Mouse (Mus musculus) ovary, postnatal 10 days (tissue): Measurements from ENCODE around the gene Nepro.
A peak's percentile ranks its signal among the peaks of the same experiment; 100 is the strongest.

Experiments used
- DNase-seq: peaks from one replicate; pipeline ENCODE4 v3.0.0; 2022; ENCODE audit warnings: low spot score

Gene Nepro

DNA sequence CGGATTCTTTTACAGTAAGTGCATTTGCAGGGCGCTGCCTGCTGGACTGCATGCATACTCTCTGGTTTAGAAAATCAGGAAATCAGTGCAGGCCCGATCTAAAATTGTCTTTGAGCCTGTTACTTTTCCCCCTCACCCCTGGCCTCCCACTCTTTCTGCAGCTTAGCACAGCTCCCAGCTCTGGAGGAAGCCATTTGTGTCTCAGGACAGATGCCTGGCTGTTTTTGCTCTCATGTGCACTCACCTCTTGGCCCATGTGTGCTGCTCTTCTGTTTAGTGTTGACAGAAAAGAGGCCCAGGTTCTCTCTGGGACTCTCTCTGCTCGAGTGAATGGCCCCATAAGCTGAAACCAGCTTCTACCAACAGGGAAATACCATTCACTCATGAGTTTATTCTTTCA, 20.6 kb upstream of the Nepro start:
- no peak for DNase-seq

- DNase-seq: no peak
Measured at GRCm38 (mm10) chr16:44716305-44717140, 7.6 kb upstream of the Nepro start.

DNA sequence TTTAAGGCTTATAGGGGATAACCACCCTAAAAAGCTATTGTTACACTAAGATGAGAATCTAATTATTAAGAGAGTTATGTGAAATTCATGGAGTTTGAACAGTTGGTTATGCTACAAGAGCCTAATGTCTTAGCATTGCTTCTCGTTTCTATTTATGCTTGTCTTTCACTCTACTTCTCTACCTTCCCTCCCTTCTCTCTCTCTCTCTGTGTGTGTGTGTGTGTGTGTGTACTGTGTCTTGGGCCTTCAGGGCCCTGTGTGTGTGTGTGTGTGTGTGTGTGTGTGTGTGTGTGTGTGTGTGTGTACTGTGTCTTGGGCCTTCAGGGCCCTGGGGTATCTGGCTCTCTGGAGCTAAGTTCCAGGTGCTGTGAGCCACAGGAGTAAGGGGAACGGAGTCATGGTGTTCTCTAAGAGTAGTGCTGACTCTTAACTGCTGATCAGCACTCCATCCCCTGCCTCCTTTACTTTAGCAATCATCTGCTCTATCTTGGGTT, 6.9 kb upstream of the Nepro start:
- DNase-seq: no peak

DNA sequence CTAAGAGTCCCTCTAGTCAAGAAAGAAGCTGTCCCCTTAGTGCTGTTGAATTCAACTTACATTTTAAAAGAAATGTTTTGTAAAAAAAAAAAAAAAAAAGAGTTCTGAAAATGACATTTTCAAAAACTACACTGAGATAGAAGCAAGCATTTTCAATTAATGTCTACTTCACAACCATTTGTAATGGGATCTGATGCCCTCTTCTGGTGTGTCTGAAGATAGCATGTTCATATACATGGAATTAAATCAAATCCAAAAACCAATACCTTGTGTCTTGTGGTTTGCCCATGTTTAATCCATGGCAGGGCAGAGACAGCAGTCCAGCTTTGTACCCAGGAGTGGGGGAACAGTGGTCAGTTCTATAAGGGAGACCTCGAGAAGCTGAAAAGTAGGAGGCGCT, 6.3 kb upstream of the Nepro start:
- no peak for DNase-seq

- no peak for DNase-seq
Measured at GRCm38 (mm10) chr16:44719349-44719748, 4.8 kb upstream of the Nepro start.

- DNase-seq: no peak
Measured at GRCm38 (mm10) chr16:44720518-44720917, 3.6 kb upstream of the Nepro start.

DNA sequence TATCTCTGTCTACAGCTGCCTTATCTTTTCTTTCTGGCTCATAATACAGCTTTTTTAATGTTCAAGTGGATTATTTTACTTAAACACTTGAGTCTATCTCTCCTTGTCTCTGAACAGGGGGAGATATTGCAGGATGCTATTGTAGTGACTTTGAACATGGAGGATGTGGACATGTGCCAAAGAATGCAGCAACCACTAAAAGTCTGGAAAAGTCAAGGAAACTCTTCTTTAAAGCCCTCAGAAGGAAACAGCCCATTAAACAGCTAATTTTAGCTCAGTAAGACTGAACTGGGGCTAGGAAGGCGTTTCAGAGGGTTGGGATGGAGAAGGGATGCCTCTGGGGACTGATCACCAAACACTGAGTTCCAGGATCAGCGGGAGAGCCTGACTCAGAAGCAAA, 1.4 kb upstream of the Nepro start:
- no peak for DNase-seq

DNA sequence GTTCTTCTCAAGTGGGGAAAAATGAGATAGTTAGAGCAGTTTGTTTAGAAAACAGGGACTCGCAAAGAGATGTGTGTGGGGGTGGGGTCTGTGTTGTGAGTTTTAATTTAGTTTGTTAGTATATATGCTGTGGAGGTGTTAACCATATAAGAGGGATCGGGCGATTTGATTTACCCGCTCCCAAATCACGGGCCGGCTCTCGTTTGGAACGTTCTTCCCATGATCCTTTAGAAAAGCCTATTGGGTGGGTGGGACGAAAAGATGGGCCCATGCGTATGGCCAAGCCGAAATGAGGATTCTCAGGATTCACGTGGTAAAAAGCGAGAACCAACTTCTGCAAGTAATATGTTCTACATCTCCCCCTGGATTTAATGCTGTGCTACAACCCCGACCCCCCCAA, 746 bp downstream of the Nepro start:
- no peak for DNase-seq

GRCm38 (mm10) chr16:44725286-44726223, 1.5 kb downstream of the Nepro start:
- DNase-seq: no peak

- DNase-seq: no peak
Measured at GRCm38 (mm10) chr16:44727525-44727924, 3.4 kb downstream of the Nepro start.

DNA sequence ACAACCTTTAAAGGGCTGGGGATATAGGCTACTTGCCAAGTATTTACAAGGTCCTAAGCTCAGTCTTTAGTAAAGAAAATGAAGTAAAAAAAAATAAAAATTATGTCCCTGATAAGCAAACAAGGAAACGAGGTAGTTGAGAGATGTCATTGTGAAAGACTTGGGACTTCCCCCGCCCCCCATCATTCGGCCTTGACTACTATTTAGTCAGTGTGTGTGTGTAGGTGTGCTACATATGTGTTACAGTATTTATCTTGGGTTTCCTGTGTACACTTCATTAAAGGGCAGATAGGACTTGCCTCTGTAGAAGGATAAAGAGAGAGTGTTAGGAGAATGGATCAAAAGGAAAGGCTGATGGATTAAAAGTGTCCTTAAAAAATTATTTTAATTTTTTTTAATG, 10.0 kb downstream of the Nepro start:
- no peak for DNase-seq

- no peak for DNase-seq
Measured at GRCm38 (mm10) chr16:44735676-44736075, 11.6 kb downstream of the Nepro start.

DNA sequence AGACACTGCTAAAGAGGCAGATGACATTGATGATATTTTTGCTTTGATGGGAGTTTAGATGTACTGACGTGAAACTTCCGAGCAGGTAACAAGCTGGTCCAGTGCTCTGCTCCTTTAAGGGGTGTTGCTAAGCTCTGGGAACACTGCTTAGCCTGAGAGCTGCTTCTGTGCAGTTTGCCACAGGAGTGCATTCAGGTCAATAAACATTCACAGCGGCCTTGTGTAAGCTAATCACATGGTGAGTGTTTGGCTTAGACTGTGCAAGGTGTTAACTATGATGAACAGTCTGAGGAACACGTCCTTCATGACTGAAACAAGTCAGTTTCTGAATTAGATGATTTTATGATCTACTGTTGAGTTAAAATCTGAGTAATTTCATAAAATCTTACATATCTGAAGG, 12.0 kb downstream of the Nepro start:
- no peak for DNase-seq

GRCm38 (mm10) chr16:44742753-44743152, 18.7 kb downstream of the Nepro start:
- DNase-seq: no peak

- DNase-seq: no peak
Measured at GRCm38 (mm10) chr16:44745471-44745865, 21.4 kb downstream of the Nepro start.

DNA sequence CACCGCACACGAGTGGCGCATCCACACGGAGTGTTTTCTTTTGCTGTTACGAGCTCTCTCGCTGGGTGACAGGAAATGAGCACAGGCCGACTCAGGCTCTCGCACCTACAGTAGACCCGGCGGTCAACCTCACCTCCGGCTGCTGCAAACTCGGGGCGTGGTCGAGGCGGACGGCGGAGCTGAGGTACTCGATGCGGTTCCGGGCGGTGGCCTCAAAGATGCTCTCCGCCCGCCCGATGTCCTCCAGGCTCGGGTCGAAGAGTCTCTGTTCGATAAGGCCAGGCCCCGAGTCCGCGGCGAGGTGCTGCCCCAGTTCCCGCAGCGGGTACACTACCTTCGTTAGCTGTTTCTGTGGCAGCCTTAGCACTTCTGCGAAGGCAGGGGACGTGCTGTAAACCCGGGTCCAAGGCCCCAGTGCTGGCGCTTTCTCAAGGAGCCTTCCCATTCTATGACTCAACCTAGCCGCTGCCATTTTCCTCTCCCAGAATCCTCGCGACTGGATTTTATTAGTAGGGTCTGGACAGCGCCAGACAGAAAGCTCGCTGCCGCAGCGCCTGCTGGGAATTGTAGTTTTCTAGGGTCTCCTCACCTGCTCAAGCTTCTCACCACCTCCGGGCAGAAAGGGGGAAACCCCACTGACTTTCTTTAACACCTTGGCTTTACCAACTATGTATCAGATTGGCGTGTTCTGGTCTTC, 21.9 kb downstream of the Nepro start, which contains the start of gene Gtpbp8:
Gene Gtpbp8, minus strand, starts transcription at position 498 of the 697 bp plus-strand sequence.
- DNase-seq: peak; percentile 64

- no peak for DNase-seq
Measured at GRCm38 (mm10) chr16:44748007-44748406, 23.9 kb downstream of the Nepro start.

DNA sequence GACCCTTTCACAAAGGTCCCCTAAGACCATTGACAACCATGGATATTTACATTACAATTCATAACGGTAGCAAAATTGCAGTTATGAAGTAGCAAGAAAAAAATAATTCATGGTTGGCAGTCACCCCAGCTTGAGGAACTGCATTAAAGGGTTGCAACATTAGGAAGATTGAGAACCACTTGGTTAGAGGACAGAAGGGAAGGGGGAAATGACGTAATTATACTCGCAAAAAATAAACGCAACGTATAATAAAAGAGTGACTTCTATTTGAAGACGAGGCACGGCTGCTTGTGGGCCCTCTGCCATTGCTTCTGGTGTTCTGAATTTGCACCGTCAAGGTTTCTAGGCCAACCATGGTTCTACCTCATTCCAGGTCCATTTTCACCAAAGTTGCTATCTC, 33.6 kb downstream of the Nepro start:
- DNase-seq: no peak

- no peak for DNase-seq
Measured at GRCm38 (mm10) chr16:44761811-44762210, 37.7 kb downstream of the Nepro start.

GRCm38 (mm10) chr16:44765555-44766319, 41.6 kb downstream of the Nepro start, which contains the start of gene Cd200r1:
Cd200r1 (plus strand) TSS chr16:44765736.
- DNase-seq: no peak

DNA sequence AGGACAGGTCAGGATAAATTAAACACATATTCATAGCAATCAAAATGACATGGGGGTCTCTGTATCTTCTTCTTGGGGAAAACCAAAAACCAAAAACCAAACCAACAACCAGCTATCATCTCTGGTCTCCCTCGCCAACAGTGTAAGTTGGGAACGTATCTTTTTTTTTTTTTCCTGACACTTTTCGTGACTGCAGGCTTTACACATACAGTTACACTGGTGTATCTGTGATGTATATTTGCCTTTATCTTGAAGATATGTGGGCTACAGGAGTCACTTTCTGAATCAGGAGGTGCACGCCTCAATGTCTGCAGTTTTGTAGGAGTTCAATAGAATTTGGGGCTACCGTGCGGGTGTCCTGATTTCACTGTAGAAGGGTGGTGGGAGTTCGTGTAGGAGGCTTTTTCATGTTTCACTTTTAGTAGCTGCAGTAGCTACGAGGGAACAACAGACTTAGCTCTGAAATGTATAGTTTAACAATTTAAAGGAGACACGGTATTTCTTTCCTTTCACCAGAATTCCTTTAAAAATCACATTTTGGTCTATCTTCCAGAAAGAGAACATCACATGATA, 42.3 kb downstream of the Nepro start:
- DNase-seq: no peak
